Mouse (Mus musculus): ENCODE measurements at regions not wholly inside any gene's neighbourhood (a gene's known extent, or its start where the extent isn't known, plus 50 kb on each side); places are given as distances from the start of the nearest gene placed in this dataset.

DNA sequence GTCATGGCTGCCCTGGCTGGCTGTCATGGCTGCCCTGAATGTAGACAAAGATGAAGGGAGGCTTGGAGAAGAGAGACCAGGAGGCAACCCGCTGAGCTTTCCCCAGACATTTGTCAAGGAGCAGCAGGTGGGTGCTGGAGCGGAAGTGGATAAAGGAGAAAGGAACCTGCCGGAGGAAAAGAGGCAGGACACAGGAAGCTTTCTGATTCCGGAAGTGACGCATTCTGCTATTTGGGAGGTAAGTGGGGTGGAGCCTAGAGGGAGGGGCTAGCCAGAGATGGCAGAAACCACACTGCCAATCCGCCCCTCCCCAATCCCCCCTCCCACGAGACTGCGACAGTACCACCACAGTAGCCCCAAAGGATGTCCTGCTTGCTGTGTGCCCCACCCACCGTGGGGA is 80.1 kb downstream of the Gm572 start:
- no peak for DNase-seq

DNA sequence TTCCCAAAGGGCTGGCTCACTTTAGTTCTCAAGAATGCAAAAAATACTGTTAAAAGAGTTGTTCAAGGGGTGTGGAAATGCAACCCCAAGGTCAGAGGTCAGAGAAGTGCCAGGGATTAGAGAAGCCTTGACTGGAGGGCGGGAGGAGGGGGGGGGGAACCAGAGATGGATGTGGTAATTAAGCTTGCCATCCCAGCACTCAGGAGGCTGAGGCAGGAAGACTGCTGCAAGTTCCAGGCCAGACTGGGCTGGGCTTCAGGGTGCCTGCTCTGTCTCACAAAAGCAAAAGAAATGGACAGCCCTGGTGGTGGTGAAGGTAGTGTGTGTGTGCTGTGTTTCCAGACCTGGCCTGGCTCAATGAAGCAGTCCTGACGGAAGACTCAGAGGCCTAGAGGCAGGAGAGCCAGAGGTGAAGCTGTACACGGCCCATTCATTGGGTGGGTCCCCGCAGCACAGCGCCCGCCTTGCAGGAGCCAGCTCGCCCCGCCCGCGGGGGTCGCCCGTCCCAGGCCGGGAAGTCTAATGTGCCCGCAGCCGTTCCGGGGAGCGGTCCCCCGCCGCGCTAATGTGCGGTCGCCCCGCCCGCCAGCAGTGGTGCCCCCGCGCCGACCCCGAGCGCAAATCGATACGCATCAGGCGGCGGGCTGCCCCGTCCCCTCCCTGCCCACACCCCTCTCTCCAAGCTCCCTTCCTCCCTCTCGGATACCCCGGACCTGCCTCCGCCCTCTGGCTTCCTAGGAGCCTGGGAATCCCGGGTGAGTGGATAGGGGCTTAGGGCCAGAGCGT is 80.1 kb upstream of the Casz1 start:
- no peak for DNase-seq

DNA sequence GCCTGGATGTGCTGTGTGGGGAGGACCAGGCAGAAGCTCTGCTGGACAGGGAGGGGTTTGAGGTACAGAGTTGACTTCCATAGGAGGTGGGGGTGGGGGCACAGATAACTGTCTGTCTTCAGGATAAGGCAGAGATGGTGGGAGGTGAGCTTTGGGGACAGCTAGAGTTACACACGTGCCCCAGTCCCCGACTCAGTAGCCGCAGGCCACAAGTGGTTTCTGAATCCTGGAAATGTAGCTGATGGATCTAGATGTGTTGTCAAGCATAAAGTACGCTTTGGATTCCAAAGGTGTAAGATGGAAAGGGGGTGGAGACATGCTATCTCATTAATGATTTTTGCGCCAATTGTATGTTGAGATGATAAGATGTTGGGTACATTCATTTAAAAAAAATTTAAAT is 75.4 kb upstream of the Casz1 start:
- DNase-seq: no peak

DNA sequence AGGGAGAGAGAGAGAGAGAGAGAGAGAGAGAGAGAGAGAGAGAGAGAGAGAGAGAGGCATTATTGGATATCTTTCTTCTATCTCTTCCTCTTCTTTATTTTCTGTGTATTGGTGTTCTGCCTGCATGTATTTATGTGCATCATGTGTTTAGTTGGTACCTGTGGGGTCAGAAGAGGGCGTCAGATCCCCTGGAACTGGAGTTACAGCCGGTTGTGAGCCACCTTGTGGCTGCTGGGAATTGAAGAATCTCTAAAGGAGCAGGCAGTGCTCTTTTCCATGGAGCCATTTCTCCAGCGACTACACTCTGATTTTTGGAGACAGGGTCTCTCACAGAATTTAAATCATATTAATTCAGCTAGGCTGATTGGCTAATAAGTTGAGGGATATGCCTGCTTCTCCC is 72.6 kb upstream of the Casz1 start:
- no peak for DNase-seq

DNA sequence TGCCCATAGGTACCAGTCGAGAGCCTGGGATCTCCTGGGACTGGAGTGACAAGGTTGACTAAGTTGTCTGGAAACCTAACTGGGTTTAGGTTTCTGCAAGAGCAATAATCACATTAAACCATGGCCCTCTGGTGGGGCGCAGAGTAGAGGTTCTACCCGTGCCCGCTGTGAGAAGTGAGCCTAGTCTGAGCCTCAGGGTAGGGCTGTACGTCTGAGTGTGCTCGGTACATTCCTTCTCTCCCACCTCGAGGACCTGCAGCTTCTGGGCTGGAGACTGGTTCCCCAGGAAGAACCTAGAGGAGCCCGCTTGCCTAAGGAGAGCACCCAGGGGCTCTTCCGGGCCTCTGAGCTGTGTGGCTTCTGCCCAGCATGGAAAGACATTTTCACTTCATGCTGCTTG is 70.2 kb upstream of the Casz1 start:
- DNase-seq: no peak

DNA sequence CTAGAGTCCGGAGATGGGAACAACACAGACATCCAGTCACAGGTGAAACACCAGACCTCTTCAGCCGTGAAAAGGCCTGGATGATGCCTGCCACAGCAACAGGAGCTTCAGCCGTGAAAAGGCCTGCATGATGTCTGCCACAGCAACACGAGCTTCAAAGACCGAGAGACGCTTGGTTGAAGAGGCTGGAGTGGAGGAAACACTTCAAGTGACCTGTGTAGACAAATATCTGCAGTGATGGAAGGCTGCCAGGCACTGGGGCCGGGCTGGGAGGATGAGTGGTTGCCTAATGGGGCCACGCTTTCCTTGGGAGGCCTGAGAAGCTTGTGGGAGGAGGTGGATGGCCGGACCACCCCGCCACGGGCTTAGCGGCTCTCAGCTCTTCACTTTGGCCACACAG is 69.7 kb upstream of the Casz1 start:
- no peak for DNase-seq

DNA sequence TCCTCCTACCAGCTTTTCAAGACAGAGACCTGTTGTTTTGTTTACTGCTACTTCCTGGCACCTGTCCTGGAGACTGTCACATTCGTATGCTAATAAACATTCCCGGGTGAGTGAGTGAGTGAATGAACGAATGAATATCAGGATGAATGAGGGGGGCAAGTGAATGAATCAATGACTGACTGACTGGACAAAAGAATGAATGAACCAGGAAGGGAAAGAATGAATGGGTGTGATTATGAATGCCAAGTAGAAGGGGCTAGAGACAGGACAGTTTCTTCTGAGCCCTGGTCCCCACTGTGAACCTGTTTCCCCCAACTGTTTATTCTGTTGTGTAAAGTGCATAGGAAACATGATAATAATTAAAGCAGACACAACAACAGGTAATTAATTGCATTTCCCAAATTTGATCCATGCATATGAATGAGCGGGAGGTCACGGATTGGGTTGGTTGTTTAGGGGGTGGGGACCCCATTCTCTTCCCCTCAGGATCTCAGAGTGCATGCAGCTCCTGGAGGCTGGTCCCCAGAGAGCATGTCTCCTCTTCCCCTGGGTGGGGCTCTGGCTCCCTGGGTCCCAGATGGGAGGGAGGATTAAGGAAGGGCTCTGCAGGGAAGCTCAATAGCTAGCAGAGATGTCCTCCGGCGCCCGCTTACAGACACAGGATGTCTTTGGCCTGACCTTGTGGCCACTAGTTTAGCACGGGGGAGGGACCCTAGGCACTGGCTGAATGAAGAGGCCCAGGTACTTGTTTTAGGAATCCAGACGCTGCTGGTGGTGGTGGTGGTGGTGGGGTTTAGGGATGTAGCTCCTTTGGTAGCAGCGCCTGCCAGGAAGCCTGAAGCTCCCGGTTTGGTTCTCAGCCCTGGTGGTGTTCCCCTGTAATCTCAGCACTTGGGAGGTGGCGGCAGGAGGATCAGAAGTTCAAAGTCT is 65.4 kb upstream of the Casz1 start:
- DNase-seq: no peak

DNA sequence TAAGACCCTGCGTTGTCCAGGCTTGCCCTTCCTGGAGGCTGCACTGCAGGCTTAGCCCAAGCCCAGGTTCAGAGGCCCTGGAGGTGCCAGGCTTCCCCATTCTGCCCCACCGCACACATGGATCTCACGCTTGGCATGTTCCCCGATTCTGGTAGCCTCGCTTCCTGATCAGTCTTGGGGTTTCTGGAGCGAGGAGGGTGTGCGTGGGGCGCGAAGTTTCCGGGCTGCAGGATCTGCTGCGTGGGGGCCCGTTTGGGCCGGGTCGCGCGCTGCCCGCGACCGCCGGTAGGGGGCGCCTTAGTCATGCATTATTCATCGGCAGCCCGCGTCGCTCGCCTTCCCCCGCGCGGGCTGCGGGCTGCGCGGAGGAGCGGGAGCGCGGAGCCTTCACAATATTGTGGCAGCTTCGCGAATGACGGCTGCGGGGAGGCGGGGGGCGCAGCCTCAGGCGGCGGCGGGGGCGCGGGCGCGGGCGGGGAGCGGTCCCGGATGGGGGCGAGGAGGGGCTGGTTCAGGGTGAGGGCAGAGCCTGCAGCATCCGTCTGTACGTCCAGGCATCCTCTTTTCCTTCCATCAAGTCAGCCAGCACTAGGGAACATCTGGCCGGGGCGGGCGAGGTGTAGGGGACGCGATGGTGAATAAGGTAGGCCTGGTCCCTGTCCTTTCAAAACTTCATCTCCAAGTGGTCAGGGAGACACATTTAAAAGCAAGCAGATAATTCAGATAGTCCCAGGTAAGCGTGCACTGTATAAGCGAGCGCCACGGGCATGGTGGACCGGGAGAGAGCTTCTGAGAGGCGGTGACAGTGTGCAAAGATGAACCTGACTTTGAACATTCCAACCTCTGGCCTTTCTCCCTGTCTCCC is 61.4 kb upstream of the Casz1 start:
- peak; percentile 36 to 63 for DNase-seq

DNA sequence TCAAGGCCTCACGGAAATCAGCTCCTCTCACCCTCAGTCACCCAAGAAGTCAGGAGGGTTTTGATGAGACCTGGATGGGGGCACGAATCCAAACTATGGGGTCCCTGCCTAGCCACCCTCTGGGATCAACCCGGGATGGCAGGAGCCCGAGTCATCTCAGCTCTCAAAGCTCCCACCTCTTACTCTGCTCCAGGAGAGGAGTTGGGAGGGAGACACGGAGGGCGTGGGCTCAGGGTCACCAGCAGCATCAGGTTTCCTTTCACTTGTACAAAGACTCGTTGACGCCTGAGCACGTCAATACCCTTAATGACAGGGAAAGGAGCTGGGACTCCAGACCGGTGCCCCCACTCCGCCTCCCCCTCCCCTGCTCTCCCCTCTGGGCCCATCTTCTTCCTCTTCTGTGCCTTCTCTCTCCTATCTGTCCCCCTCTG is 60.8 kb upstream of the Casz1 start:
- DNase-seq: no peak

DNA sequence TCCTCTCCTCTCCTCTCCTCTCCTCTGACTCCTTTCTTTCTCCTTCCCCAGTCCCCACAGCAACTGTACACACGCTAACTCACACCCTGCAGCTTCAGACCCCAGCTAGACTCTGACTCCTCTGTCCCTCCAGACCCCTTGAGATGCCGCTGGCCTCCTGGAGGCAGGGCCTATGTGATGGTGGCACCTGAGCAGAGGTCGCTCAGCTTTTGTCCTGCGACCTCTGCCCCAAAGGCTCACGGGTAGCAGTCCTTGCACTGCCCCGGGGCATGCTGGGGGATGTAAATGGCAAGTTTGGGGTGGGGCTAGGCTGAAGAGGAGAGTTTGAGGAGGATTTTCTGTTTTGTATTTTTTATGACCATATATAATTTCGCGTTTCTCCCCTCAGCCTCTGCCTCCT is 60.2 kb upstream of the Casz1 start:
- no peak for DNase-seq

DNA sequence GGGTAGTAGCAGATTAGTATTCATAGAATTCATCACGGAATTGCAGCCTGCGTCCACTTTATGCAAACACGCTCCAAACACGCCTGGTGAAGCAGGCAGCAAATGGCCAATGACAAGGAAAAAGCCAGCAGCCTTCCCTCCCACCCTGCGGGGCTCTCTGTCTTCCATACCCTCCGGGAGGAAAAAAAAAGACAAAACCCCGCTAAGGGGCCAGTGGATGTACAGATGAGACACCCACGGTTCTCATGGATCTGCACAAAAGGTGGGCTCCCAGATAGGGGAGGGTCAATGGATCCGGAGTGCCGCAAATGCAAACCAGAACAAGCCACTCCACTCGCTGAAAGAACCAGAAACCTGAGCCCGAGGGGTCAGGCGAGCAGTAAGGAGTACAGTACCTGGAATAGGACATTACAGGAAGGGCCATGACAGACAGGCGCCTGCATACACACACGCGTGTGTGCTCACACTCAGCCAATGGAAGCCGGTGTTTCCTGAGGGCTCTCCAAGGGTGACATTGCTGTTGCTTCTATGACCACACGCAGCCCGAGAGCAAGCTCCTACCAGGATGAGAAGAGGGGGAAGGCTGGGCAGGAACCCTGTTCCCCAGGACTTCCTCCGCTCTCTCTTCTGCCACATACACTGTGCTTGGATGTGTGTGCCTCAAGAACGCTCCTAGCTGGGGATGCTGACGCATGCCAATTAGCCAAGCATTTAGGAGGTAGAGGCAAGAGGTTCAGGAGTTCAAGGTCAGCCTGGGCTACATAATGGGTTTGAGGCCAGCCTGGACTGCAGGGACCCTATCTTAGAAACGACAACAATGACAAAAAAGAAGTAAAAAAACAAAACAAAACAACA is 57.5 kb upstream of the Casz1 start:
- no peak for DNase-seq

DNA sequence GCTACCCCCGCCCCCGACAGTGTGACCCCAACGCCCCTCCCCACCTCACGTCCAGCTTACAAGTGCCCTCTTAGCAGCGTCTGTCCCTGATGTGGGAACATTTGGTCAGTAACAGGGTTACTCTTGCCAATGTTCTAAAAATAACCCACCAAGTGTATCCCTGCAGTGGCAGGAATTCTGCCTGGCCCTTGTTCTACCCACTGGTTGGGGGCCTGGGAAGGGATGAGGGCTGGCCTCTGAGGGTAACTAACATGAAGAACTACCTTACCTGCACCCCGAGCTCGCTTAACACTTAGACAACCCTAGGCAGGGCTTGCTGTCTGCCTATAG is 56.9 kb upstream of the Casz1 start:
- DNase-seq: no peak

DNA sequence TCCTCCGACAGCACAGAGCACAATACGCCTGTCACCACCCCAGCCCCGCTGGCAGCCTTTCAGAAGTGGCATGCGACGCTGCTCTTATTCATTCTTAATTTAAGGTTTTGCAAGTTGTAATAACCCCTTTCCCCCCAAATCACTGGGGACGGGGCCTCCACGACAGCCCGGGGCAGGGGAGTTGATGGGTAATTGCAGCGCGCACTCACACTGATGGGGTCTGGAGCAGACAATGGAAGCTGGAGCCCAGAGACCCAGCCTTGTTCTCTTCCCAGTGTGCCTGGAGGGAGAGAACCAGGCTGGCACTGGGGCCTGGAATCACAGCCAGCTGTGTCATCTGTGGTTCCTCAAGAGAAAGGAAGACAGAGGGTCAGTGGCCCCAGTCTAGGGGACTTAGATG is 54.2 kb upstream of the Casz1 start:
- DNase-seq: no peak

DNA sequence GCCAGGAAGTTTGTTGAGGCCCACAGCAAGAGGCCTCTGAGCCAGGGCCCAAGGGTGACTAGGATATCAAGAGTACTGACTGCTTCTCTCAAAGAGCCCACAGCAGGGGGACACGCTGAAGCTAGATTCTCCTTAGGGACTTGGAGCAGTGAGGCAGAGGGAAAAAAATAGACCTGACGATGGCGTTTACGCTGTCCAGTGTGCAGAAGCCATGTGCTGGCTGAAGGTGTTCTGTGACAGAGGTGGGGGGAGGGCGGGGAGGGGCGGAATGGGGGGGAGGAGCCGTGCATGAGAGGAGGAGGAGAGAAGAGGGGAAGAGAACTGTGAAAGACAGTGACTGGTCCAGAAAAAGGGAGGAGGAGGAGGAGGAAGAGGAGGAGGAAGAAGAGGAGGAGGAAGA is 52.6 kb upstream of the Casz1 start:
- no peak for DNase-seq

DNA sequence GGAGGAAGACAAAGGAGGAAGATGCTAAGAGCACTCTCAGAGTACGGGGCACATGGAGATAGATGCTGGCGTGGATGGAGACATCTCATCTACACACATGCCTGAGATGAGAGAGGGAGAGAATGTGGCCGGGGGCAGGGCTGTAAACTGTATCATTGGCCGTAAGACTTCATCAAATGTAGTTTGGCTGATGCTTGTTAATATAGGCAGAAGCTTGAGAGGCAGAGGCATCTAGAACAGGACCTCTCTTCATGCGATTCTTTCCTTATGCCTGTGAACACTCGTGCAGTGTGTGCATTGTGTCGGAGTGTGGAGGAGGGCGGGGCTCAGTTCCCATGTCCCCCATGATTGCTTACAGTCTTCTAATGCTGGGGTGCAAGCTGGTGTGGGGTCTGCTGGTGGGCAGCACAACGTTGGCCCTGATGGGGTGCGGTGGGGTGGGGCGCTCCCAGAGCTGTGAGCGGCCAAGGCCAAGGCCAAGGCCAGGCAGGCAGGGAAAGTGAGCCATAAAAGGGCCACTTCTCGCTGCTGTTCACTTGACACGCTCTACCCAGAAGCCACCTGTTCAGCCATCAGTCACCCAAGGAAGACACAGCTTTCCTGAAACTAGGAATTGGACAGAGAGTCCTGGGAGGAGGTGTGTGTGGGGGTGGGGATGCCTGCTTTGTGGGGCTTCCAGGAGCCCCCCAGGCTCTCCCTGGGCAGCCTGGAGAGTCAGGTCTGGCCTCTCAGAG is 51.7 kb upstream of the Casz1 start:
- DNase-seq: no peak

DNA sequence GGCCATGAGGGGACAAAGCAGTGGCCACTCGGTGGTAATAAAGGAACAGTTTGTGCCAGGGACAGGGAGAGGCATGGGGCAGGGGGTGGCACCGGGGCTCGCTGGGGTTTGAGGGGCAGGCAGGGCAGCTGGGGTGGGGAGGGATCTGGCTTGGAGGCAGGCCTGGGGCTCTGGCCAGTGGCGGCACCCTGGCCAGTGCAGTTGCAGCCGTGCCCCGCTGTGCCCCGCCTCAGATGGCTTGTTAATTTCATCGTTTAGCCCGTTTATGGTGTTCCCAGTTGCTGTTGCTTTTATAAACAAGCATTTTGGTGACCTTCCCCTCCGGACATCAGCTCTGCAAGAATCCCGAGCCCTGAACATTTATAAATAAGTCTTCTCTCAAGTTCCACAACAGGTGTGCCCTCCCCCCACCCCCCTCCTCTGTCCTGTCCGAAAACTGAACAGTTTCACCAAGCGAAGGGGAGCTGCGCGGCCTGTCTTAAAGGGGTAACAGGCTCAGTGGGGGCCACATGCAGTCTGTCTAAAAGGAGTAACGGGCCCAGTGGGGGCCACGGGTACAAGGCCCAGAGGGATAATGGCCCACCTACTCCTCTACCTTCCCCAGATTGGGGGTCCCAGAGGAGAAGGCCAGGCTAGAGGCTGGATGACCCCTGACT is 51.0 kb upstream of the Casz1 start:
- DNase-seq: no peak

DNA sequence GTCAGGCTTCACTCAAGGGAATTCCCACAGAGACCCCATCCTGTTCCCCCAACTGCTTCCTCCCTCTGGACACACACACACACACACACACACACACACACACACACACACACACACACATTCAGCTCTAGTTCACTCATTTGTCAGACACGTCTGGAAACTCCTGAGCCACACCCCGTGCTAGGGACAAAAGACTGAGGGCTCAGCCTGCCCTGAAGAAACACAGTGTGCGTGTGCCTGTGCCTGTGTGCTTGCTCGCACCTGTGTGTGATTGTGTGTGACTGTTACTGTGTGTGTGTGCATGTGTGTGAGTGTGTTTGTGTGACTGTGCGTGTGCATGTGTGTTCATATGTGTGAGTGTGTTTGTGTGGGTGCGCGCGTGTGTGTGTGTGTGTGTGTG is 50.4 kb upstream of the Casz1 start:
- DNase-seq: no peak
